Mouse (Mus musculus): Measurements from ENCODE around the gene Ciita. TPM values are rescaled to one million over a fixed set of nuclear protein-coding genes. Genes with fewer than 3 reads are reported as not detected.

The Ciita gene
- polyA plus RNA-seq, 1 experiment from 2014 or later = 0.49 TPM

GRCm38 (mm10) chr16:10548938-10549337, 69.1 kb downstream of the Ciita start:
- 77% methylated on average over 3 of the region's 3 CpGs for WGBS

GRCm38 (mm10) chr16:10549600-10549999, 69.7 kb downstream of the Ciita start:
- Histone ChIP-seq H3K9me3 (ENCODE audit: control insufficient read depth, low read length) (no peaks in the 10 kb centered on the region), H3K4me1 (replicated peaks; ENCODE audit: control insufficient read depth, insufficient read depth, low read length) (peaks cover 15% of the 10 kb centered on the region), H3K9ac (replicated peaks; ENCODE audit: low read depth, low read length) (no peak overlapping the region), H3K27ac (ENCODE audit: low read length) (no peak overlapping the region), H3K4me2 (ENCODE audit: low read length) (no peak overlapping the region), H3K27me3 (replicated peaks; ENCODE audit: control insufficient read depth, insufficient read depth, low read length) (no peaks in the 10 kb centered on the region), H3K36me3 (ENCODE audit: control insufficient read depth, insufficient read depth) (no peaks in the 10 kb centered on the region), H3K4me3 (replicated peaks; ENCODE audit: low read length) (no peak overlapping the region)
- WGBS = 67% methylated on average over 2 of the region's 2 CpGs
- no peak for ATAC-seq

More at GRCm38 (mm10) chr16:10548938-10549337, 69.1 kb downstream of the Ciita start:
- no peaks in the 10 kb centered on the region for H3K36me3 ChIP-seq (ENCODE audit: control insufficient read depth, insufficient read depth)
- H3K4me2 ChIP-seq (ENCODE audit: low read length) = no peak overlapping the region
- H3K4me1 ChIP-seq (replicated peaks; ENCODE audit: control insufficient read depth, insufficient read depth, low read length) = peaks cover 15% of the 10 kb centered on the region
- no peak overlapping the region for H3K4me3 ChIP-seq (replicated peaks; ENCODE audit: low read length)
- no peaks in the 10 kb centered on the region for H3K9me3 ChIP-seq (ENCODE audit: control insufficient read depth, low read length)
- H3K27ac ChIP-seq (ENCODE audit: low read length) = no peak overlapping the region
- ATAC-seq = no peak
- H3K9ac ChIP-seq (replicated peaks; ENCODE audit: low read depth, low read length) = no peak overlapping the region
- H3K27me3 ChIP-seq (replicated peaks; ENCODE audit: control insufficient read depth, insufficient read depth, low read length) = no peaks in the 10 kb centered on the region

- H3K36me3 ChIP-seq (ENCODE audit: control insufficient read depth, insufficient read depth) = no peaks in the 10 kb centered on the region
- no peaks in the 10 kb centered on the region for H3K27me3 ChIP-seq (replicated peaks; ENCODE audit: control insufficient read depth, insufficient read depth, low read length)
- no peaks in the 10 kb centered on the region for H3K9me3 ChIP-seq (ENCODE audit: control insufficient read depth, low read length)
- H3K4me3 ChIP-seq (replicated peaks; ENCODE audit: low read length) = no peak overlapping the region
- H3K4me2 ChIP-seq (ENCODE audit: low read length) = no peak overlapping the region
- H3K4me1 ChIP-seq (replicated peaks; ENCODE audit: control insufficient read depth, insufficient read depth, low read length) = peaks cover 5% of the 10 kb centered on the region
- H3K27ac ChIP-seq (ENCODE audit: low read length) = no peak overlapping the region
- ATAC-seq = no peak
- no peak overlapping the region for H3K9ac ChIP-seq (replicated peaks; ENCODE audit: low read depth, low read length)
- 83% methylated on average over 4 of the region's 4 CpGs for WGBS
Observed at GRCm38 (mm10) chr16:10551592-10551991, 71.7 kb downstream of the Ciita start.

GRCm38 (mm10) chr16:10553858-10554257, 74.0 kb downstream of the Ciita start:
- Histone ChIP-seq H3K4me3 (replicated peaks; ENCODE audit: low read length) (no peak overlapping the region), H3K9ac (replicated peaks; ENCODE audit: low read depth, low read length) (no peak overlapping the region), H3K4me1 (replicated peaks; ENCODE audit: control insufficient read depth, insufficient read depth, low read length) (no peaks in the 10 kb centered on the region), H3K36me3 (ENCODE audit: control insufficient read depth, insufficient read depth) (no peaks in the 10 kb centered on the region), H3K9me3 (ENCODE audit: control insufficient read depth, low read length) (no peaks in the 10 kb centered on the region), H3K27ac (ENCODE audit: low read length) (no peak overlapping the region), H3K27me3 (replicated peaks; ENCODE audit: control insufficient read depth, insufficient read depth, low read length) (no peaks in the 10 kb centered on the region), H3K4me2 (ENCODE audit: low read length) (no peak overlapping the region)
- WGBS = 90% methylated on average over 2 of the region's 2 CpGs
- ATAC-seq = no peak

- Histone ChIP-seq H3K4me3 (replicated peaks; ENCODE audit: low read length) (no peak overlapping the region), H3K9me3 (ENCODE audit: control insufficient read depth, low read length) (no peaks in the 10 kb centered on the region), H3K4me2 (ENCODE audit: low read length) (no peak overlapping the region), H3K27ac (ENCODE audit: low read length) (no peak overlapping the region), H3K36me3 (ENCODE audit: control insufficient read depth, insufficient read depth) (no peaks in the 10 kb centered on the region), H3K4me1 (replicated peaks; ENCODE audit: control insufficient read depth, insufficient read depth, low read length) (no peaks in the 10 kb centered on the region), H3K9ac (replicated peaks; ENCODE audit: low read depth, low read length) (no peak overlapping the region), H3K27me3 (replicated peaks; ENCODE audit: control insufficient read depth, insufficient read depth, low read length) (no peaks in the 10 kb centered on the region)
- whole genome bisulfite sequencing = 91% methylated on average over 8 of the region's 8 CpGs
- ATAC-seq = no peak
Observed at GRCm38 (mm10) chr16:10559991-10560390, 80.1 kb downstream of the Ciita start.

- no peaks in the 10 kb centered on the region for H3K4me1 ChIP-seq (replicated peaks; ENCODE audit: control insufficient read depth, insufficient read depth, low read length)
- no peak overlapping the region for H3K4me2 ChIP-seq (ENCODE audit: low read length)
- no peak overlapping the region for H3K27ac ChIP-seq (ENCODE audit: low read length)
- ATAC-seq = peak; percentile 81
- WGBS = 39% methylated on average over 4 of the region's 4 CpGs
- H3K4me3 ChIP-seq (replicated peaks; ENCODE audit: low read length) = no peak overlapping the region
- no peaks in the 10 kb centered on the region for H3K9me3 ChIP-seq (ENCODE audit: control insufficient read depth, low read length)
- 0 out of 2 replicates have a peak, but pooled peaks cover 2% of the 10 kb centered on the region for H3K36me3 ChIP-seq (ENCODE audit: control insufficient read depth, insufficient read depth)
- H3K9ac ChIP-seq (replicated peaks; ENCODE audit: low read depth, low read length) = no peak overlapping the region
- H3K27me3 ChIP-seq (replicated peaks; ENCODE audit: control insufficient read depth, insufficient read depth, low read length) = no peaks in the 10 kb centered on the region
Observed at GRCm38 (mm10) chr16:10565278-10565885, 85.5 kb downstream of the Ciita start.

- no peak overlapping the region for H3K9ac ChIP-seq (replicated peaks; ENCODE audit: low read depth, low read length)
- H3K4me2 ChIP-seq (ENCODE audit: low read length) = no peak overlapping the region
- H3K27ac ChIP-seq (ENCODE audit: low read length) = no peak overlapping the region
- no peak overlapping the region for H3K4me3 ChIP-seq (replicated peaks; ENCODE audit: low read length)
- no peaks in the 10 kb centered on the region for H3K4me1 ChIP-seq (replicated peaks; ENCODE audit: control insufficient read depth, insufficient read depth, low read length)
- WGBS = 90% methylated on average over 4 of the region's 4 CpGs
- no peaks in the 10 kb centered on the region for H3K9me3 ChIP-seq (ENCODE audit: control insufficient read depth, low read length)
- no peaks in the 10 kb centered on the region for H3K27me3 ChIP-seq (replicated peaks; ENCODE audit: control insufficient read depth, insufficient read depth, low read length)
- 0 out of 2 replicates have a peak, but pooled peaks cover 2% of the 10 kb centered on the region for H3K36me3 ChIP-seq (ENCODE audit: control insufficient read depth, insufficient read depth)
- ATAC-seq = no peak
Observed at GRCm38 (mm10) chr16:10567153-10567552, 87.3 kb downstream of the Ciita start.

GRCm38 (mm10) chr16:10569809-10570395, 90.0 kb downstream of the Ciita start:
- H3K9me3 ChIP-seq (ENCODE audit: control insufficient read depth, low read length) = no peaks in the 10 kb centered on the region
- no peak for ATAC-seq
- no peak overlapping the region for H3K4me2 ChIP-seq (ENCODE audit: low read length)
- 82% methylated on average over 5 of the region's 5 CpGs for WGBS
- no peak overlapping the region for H3K27ac ChIP-seq (ENCODE audit: low read length)
- H3K27me3 ChIP-seq (replicated peaks; ENCODE audit: control insufficient read depth, insufficient read depth, low read length) = no peaks in the 10 kb centered on the region
- H3K4me3 ChIP-seq (replicated peaks; ENCODE audit: low read length) = no peak overlapping the region
- H3K9ac ChIP-seq (replicated peaks; ENCODE audit: low read depth, low read length) = no peak overlapping the region
- 0 out of 2 replicates have a peak, but pooled peaks cover 4% of the 10 kb centered on the region for H3K36me3 ChIP-seq (ENCODE audit: control insufficient read depth, insufficient read depth)
- no peaks in the 10 kb centered on the region for H3K4me1 ChIP-seq (replicated peaks; ENCODE audit: control insufficient read depth, insufficient read depth, low read length)

GRCm38 (mm10) chr16:10570708-10571107, 90.8 kb downstream of the Ciita start:
- H3K36me3 ChIP-seq (ENCODE audit: control insufficient read depth, insufficient read depth) = 0 out of 2 replicates have a peak, but pooled peaks cover 4% of the 10 kb centered on the region
- no peak for ATAC-seq
- H3K4me3 ChIP-seq (replicated peaks; ENCODE audit: low read length) = no peak overlapping the region
- H3K9ac ChIP-seq (replicated peaks; ENCODE audit: low read depth, low read length) = no peak overlapping the region
- WGBS = 76% methylated on average over 1 of the region's 1 CpGs
- H3K27me3 ChIP-seq (replicated peaks; ENCODE audit: control insufficient read depth, insufficient read depth, low read length) = no peaks in the 10 kb centered on the region
- no peaks in the 10 kb centered on the region for H3K4me1 ChIP-seq (replicated peaks; ENCODE audit: control insufficient read depth, insufficient read depth, low read length)
- no peak overlapping the region for H3K4me2 ChIP-seq (ENCODE audit: low read length)
- no peaks in the 10 kb centered on the region for H3K9me3 ChIP-seq (ENCODE audit: control insufficient read depth, low read length)
- H3K27ac ChIP-seq (ENCODE audit: low read length) = no peak overlapping the region
